Mouse (Mus musculus): ENCODE measurements around the gene Ror2.

Gene Ror2

DNA sequence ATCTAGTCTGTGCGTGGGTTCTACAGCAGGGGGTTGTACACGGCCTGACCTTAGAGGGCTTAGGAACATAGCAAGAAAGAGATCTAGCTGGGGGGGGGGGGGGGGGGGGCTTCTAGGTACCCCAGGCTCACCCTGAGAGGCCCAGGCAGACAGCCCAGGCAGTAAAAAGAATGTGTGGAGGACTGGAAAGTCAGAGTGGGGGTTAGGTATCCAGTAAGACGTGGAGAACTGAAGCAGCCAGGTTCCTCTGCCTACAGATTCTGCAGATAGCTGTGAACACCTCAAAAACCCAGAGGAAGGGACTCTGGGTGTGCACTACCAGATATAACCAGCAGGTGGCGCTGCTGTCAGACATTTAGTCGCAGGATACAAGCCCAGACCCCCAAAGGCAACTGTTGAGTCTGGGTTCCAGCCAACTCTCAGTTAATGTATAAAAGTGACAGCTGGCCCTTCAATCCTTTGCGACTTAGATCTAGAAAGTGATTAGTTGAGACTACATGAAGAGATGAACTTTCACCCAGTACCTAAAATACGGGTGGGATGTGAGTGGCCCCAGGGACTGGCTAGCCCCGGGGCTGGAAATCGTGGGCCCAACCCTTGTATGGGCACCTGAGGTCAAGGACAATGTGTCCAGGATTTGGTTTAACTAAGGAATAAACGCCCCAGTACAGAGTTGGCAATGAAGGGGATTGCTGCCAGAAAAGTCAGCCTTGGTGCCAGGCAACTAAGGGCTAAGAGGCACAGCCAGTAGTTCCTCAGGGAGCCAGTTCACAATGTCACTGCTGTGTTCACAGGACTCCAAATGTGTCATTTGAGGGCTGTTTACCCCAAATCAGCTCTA is 166.1 kb downstream of the Ror2 start:
- DNase-seq = peak; percentile 68

DNA sequence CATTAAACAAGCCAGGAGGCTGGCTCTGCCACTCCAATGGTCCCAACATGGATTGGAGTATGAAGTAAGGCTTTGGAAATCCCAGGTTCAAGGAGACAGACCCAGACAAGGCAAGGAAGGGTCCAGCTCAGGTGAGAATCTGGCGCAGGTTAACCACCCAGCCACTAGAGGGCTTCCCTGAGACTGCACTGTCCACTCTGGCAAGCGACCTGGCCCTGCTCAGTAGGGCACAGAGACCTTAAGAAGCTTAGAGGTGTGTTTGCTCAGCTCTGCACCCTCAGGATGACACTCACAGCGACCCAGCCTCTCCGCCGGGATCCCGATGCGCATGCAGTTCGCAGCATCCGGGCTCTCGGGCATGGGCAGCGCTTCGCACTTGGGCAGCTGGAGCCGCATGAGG is 167.5 kb downstream of the Ror2 start:
- no peak for DNase-seq

DNA sequence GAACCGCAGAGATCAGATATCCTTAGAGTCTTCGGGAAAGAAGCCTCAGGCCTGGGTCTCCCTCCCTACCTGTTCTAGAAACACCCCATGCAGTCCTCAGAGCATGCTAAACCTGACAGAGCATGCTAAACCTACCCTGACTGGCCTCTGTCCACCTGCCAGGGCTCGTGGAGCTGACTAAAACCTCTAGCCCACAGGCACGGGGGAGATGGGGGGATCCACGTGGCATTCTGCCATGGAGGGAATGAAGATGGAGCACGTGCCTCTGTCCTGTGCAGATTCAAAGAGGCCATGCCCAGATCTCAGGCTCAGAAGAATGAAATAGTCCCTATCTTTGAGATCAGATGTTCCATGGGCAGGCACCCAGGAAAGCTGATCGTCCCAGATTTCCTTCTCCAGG is 168.0 kb downstream of the Ror2 start:
- no peak for DNase-seq

DNA sequence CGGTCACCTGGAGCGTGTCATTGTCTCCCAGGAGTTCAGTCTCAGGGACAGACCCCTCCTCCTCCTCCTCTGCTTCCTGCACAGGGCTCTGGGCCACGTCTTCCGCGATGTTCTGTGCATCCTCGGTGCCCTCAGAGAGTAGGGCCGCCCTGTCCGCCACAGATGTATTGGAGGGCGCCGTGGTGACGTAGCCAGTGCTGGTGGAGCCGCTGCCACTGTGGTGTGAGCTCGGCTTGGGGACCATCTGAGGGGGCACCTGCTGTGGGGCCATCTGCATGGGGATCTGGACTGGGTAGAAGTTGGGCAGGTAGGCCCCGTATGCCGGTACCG is 175.7 kb downstream of the Ror2 start:
- no peak for DNase-seq

DNA sequence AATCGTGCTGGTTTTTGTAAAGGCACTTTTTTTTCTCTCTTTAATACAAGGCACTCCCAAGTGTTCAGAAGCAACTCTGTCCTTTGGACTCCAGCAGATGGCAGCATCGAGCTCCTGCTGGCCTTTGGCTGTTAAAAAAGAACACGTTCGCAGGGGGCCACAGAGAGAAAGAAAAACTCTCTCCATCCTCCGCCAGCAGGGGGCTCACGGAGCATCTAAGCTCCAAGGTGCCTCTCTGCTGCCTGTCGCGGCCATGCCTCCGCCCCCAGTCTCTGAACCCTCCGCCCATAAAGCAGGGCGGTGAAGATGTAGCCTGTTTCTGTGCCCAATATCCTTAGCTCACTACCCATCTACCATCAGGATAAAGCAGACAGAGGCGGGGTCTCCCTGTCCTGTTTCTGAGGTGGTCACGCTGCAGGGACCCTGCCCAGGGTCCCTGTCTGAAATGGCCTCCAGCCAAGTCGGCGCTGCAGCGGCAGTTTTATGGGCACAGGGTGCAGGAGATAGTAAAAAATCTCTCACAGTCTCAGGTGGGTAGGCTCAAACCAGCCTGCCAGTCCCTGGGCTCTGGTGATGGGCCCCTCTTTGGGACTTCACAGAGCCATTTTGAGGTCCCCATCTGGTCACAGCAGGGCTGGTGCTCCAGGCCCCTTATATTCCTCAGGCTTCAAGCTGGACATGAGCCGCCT is 176.2 kb downstream of the Ror2 start:
- peak; percentile 90 for DNase-seq

DNA sequence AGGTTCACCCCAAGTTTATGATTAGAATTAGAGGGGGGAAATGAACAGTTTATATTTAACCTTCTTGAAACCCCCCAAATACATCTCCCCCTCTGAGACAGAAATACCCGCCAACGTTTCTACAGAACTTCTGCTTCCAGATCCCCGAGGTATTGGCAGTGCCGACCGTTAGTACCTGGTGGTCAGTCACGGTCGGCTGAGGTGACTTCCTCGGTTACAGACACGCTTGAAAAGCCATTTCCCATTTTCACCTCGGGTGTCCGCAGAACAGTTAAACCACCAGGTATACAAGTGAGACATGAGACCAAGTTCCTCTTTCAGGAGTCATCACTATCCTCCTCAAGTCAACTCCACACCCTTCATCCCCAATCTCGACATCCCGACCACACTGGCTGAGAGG is 179.2 kb downstream of the Ror2 start:
- DNase-seq = no peak

DNA sequence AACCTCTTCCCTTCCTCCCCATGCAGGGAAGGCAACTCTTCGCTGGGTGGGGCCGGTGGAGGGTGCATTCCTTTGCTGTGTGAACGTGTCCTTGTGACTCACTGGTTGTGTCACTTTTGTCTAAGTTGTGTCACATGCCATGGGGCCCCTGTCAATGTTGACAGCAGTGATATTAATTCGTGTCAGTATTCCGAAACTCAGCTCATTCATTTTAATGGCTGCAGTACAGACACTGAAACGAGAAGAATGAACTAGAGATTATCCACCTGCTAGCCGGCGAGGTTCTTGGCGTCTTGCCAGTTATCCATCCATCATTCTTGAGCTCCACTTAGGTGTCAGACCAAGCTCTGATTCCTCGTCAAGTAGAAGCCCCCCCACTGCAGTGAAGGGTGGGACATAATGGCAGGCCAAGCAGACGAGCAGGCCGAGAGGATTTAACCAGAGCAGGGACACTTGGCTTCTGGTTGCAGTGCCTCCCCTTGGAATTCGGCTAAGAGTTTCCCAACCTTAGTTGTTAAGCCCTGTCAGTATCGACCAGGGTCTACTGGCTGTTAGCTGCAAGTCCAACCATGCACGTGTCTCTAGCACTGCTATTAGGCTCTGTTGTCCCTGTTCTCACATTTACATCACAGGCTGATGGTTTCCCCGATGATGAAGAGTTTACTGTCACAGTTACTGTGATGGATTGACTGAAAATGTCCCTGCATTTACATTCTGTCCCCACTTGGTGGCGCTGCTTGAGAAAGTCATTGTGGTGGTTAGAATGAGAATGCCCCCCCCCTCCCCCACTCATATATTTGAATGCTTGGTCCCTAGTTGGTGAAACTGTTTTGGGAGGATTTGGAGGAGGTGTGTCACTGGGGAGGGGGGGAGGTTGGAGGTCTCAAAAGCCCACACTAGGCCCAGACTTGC is 185.9 kb downstream of the Ror2 start:
- no peak for DNase-seq

DNA sequence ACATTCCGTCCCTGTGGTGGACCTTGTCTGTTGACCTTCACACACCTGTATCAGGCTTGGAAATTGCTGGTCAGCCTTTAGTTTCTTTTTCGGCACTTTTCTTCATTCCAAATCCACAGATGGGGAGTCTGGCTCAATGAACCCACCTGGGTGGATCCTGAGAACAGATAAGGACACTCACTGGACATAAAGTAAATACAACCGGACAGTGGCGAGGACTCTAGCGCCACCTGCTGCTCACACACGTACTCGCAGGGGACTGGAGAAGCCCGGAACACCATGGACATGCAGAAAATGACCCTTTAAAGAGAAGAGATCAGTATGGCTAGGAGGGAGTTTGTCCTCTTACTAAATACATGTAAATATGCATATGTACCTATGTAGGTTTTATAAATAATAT is 189.3 kb downstream of the Ror2 start:
- peak; percentile 62 for DNase-seq

DNA sequence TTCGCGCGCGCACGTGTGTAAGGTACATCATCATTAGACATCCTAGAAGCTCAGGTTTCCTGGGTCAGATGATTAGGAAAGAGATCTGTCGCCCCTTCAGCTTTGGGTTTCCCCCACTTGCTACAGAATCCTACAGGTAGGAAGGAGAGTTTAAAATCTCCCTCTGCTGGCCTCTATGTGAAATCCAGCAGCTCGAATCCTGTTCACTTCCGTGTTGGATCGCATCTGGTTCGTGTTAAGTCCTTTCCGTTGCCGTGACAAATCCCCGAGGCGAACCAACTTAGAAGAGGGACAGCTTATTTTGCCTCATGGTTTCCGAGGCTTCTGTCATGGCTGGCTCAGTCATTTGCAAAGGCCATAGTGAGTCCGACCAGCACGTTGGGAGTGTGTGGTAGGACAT is 190.7 kb downstream of the Ror2 start:
- no peak for DNase-seq

DNA sequence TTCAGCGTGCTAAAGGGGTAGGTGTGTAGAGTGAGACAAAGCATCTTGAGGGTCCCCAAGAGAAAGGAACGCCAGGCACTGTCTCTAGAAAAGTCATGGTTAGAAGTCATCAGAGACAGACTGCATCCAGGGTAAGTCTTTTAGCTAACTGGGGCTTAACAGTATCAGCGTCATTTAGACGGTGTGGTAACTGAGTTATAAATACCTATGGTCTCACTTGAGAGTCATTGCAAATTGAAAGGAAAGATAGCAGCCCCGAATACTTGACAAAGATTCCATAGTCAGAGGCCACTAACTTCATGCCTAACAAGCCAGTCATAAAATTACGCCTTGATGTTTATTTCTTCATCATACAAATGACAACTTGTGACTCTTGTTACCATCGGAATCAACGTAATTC is 191.3 kb downstream of the Ror2 start:
- no peak for DNase-seq

DNA sequence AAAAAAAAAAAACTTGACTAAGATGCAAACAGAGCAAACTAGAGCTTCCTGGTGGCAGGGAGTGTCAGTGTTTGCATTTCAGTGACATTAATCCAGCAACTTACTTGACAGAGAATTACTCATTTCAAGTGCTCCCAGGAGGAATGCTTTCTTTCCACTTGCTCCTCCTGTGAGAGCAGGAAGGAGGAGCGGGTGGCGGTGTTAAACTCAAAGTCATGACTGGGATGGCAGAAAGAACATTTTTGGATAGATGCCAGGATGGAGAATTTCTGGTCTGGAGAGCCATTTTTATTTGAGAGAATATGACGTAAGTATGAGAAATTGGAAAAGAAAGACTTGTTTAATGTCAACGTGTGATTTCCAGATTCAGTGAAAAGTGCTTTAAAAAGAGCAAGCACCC is 192.5 kb downstream of the Ror2 start:
- DNase-seq = no peak

DNA sequence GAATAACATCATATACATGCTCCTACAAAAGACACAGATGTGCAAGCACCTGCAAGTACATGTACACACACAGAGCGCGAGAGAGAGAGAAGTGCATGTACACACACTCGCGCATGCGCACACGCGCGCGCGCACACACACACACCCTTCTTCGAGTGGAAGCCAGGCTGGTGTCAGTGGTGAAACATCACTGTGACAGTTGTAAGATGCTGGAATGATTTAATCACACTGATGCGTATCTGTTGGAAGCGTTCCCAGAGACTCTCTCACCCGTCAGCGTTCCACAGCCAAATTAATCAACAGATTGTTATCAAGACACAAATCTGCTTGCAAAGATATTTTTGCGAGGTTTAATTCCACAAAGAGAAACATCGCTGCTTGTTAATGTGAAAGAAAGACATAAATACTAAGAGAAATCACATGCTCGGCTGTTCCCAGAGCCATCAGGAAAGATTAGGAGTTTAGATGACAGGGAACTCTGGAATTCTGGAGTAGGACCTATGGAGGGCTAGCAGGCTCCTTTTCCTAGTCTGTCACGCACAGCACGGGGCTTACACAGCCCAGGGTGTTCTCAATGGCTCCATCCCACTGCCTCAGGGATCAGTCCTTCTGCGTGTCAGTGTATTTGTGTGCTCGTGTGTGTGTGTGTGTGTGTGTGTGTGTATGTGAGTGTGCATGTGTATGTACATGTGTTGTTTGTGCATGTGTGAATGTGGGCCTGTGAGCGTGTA is 199.2 kb downstream of the Ror2 start:
- DNase-seq = no peak

DNA sequence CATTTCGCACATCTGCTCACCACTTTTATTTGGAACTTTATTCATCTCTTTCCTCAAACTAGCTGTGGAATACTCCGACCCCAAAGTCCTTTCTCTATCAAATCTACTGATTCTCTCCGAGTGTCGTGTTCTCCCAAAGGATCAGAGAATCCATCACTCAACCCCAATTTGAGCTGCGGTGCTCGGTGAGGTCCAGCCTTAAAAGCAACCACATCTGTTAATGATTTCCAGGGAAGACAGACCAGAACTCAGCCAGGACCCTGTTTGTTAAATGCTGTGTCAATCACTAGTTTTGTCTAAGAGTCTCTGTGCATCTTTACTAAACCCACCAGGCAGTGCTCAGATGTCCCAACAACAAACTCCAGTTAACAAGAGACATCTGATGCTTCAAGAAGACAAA is 204.1 kb downstream of the Ror2 start:
- no peak for DNase-seq

DNA sequence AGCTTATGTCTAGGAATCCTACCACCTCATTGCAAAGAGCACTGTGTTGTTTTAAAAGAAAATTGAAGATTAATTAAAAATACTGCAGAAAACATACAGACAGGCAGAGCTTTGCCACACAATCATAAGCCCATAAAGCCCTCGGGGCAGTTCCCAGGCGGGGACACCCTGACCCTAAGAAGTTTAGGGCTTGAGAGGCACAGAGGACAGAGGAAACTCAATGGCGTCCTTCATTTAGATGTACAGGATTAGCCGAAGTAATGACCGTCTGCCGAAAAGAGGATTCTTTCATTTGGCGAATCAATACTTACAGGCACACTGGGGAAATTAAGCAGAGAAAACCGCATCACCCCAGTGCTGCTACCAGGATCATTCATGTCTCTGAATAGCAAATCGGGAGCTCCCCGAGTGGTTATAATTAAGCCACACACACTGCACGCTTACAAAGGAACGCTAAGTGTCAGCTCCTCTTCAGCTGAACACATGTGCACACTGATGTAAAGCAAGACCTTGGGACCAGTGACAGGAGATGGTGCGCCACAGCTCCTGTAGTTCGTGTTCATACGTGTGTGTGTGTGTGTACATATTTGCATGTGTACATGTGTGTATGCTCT is 208.1 kb downstream of the Ror2 start:
- DNase-seq = no peak

DNA sequence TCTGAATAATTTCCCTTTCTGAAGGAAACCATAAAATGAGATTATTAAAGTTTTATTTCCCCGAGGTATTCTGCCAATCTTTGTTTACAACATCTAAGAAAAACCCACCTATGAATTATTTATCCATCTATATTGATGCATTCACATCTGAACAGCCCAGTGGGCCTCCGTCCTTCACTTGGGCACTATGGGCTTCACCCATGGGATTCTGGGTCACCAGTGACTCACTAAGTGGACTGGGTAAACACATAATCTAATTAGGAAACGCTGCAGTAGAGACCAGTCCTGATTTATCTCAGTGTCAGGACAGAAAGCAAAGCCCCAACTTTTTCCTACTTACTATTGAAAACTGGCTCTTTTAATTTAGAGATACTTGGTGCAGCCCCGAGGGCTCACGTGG is 210.9 kb downstream of the Ror2 start:
- DNase-seq = no peak

DNA sequence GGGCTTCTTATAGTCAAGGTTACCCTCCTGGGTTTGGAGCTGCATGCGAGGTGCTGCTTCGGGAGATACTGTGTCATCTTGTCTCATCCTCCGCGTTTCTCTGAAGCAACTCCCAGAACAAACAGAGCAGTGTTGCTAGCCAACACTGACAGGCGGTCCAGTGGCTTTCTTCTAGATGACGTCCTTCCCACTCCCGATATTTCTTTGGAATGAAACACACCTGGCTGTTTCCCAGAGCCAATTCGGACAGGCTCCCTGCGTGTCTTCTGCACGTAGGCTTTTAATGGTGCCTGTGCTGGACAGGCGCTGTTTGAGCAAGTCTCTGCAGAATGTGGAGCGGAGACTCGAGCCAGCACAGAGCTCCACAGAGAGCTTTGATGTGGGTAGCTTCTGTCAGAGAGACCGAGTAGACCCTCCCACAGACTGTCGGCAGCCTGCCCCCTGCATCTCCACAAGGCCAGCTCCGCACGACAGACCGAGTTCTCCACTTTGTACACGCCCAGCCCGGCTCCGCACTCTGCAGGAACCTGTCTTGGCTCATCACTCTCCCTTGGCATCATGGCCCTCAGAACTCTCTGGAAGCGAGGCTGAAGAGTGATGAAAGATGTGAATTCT is 216.7 kb downstream of the Ror2 start:
- DNase-seq = no peak

DNA sequence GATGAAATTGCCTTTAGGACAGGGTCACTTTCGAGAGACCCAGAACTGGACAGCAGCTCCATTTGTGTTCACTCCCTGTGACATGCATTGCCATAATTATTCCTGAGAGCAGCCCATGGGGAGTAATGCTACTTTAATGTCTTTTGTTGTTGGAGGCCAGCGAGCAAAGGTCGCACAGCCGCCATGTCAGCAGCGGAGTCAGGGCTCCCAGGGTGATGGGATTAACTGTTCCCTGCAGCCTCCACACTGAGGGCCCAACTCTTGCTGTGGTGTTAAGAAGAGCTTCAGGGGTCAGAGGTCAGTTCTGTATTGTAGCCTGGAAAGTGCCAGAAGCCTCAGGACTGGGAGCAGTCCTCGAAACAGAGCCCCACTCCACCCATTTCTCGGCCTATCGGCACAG is 217.5 kb downstream of the Ror2 start:
- DNase-seq = no peak

DNA sequence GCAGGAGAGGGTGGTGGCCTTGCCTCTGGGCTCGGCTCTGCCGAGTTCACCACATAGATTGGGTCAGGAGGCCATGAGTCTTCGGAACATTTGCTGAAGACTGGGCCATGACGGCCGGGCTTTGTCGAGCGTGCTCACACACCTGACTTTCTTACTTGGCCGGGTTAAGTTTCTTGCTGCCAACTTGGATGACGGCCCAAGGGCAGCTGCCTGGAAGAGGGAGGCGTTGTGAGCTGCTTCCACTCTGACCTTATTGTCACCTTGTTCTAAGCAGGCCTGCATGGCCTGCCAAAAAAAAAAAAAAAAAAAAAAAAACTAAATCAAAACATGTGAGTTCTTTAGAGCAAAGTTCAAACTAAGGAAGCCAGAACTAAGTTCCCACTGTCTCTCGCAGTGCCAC is 218.0 kb downstream of the Ror2 start:
- no peak for DNase-seq

DNA sequence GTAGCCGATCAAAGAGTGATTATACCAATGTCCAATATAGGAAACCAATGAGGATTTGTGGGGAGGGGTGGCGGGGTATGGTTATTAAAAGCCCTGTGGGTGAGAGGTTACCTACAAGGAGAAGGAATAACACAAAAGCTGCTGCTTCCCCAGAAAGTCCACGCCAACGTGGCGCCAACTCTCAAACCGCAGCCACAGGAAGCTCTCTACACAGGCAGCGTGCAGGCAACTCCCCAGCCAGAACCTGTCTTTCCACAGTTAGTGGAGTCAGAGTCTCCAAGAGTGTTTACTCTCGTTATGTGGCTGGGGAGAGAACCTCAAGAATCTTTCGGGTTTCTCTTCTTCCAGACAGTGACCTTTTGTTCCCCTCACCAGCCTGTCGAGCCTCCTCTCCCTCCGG is 220.8 kb downstream of the Ror2 start:
- no peak for DNase-seq

DNA sequence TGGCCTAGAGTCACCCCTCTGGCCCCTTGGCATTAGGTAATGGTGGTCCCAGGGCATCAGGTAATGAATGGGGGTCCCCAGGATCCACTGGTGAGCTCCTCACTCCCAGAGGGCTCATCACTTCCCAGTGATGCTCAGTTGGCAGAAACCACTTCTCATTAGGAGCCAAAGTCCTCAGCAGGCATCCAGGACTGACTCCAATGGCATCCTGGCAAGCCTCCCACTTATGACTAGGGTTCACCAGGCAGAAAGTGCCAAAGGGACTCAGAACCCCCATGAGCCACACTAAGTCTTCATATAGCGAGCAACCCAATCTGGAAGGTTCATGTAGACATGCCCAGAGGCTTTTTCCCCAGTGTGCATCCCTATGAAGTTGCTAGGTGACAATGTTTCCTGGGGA is 221.2 kb downstream of the Ror2 start:
- DNase-seq = no peak

Data from right cerebral cortex, postnatal 25 days (tissue).